Mouse (Mus musculus): ENCODE data around the gene Tanc1. TPM values are rescaled to one million over a fixed set of nuclear protein-coding genes. Genes with fewer than 3 reads are reported as not detected.
"Not testable (repeated sequence)": the region's sequence is repeated elsewhere in the genome, so short reads cannot be mapped to it uniquely, and the experiment has no call there.

The Tanc1 gene
- polyA plus RNA-seq, 1 experiment from 2014 or later, result 8.9 TPM

- Histone ChIP-seq H3K9ac (no peak overlapping the region), H3K9me3 (no peaks in the 10 kb centered on the region), H3K4me3 (no peak overlapping the region), H3K36me3 (peaks cover 12% of the 10 kb centered on the region; the same call in 1 of the 2 replicates), H3K27me3 (no peaks in the 10 kb centered on the region), H3K27ac (0 out of 2 replicates have a peak overlapping the region, but pooled peaks have one; percentile 44), H3K4me2 (no peak overlapping the region), H3K4me1 (replicated peaks) (peaks cover 25% of the 10 kb centered on the region)
- no peak for ATAC-seq (ENCODE audit: low FRiP score)
- WGBS, result 80% methylated on average over 11 of the region's 11 CpGs
Observed at GRCm38 (mm10) chr2:59841944-59842343, 230.1 kb downstream of the Tanc1 start.

DNA sequence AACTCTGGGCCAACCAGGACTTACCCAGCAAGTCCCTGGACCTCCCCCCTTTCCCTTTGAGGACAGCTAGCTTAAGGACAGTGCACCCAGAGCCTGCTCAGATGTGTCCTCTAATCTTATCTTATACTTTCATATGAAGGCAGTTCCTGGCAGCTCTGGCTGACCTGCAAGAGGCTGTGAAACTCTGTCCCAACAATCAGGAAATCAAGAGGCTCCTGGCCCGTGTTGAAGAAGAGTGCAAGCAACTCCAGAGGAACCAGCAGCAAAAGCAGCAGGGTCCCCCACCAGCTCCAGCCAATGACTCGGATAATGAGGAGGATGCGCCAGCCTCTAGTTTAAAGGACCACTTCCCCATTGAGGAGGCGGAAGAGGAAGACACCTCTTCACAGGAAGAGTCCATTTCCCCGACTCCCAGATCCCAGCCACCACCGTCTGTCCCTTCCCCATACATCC lies 230.7 kb downstream of the Tanc1 start:
- Histone ChIP-seq H3K4me2 (no peak overlapping the region), H3K4me1 (replicated peaks) (peaks cover 25% of the 10 kb centered on the region), H3K27me3 (no peaks in the 10 kb centered on the region), H3K9me3 (no peaks in the 10 kb centered on the region), H3K27ac (no peak overlapping the region; the same call in 1 of the 2 replicates), H3K4me3 (no peak overlapping the region), H3K36me3 (peaks cover 12% of the 10 kb centered on the region; the same call in 1 of the 2 replicates), H3K9ac (no peak overlapping the region)
- 77% methylated on average over 6 of the region's 6 CpGs for WGBS
- ATAC-seq (ENCODE audit: low FRiP score), result no peak

- no peak overlapping the region for H3K27ac ChIP-seq
- no peaks in the 10 kb centered on the region for H3K9me3 ChIP-seq
- H3K27me3 ChIP-seq, result no peaks in the 10 kb centered on the region
- no peak overlapping the region for H3K4me2 ChIP-seq
- H3K4me3 ChIP-seq, result no peak overlapping the region
- WGBS, result 81% methylated on average over 21 of the region's 21 CpGs
- peaks cover 12% of the 10 kb centered on the region; the same call in 1 of the 2 replicates for H3K36me3 ChIP-seq
- no peak overlapping the region for H3K9ac ChIP-seq
- peaks cover 25% of the 10 kb centered on the region for H3K4me1 ChIP-seq (replicated peaks)
- ATAC-seq (ENCODE audit: low FRiP score), result no peak
Observed at GRCm38 (mm10) chr2:59843156-59843555, 231.3 kb downstream of the Tanc1 start.

DNA sequence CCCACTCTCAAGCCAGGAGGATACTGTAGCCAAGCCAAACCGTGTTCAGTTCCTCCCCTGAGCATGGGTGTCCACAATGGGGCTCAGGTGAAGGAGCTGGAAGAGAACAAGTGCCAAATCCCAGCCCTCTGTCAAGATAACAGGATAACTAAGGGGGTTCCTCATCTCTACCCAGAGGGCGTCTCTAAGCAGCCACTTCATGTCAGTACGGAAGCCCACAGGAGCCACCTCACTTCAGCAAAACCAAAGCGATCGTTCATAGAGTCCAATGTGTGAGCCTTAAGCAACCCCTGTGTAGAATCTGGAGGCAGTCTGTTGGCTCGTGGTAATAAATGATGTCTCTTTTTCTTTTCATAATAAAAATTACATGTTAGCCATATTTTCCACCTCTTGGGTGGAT lies 232.0 kb downstream of the Tanc1 start:
- Histone ChIP-seq H3K27ac (no peak overlapping the region), H3K9ac (no peak overlapping the region), H3K4me2 (no peak overlapping the region), H3K4me3 (no peak overlapping the region), H3K27me3 (no peaks in the 10 kb centered on the region), H3K9me3 (no peaks in the 10 kb centered on the region), H3K4me1 (replicated peaks) (peaks cover 25% of the 10 kb centered on the region), H3K36me3 (peaks cover 12% of the 10 kb centered on the region; the same call in 1 of the 2 replicates)
- 94% methylated on average over 6 of the region's 6 CpGs for WGBS
- no peak for ATAC-seq (ENCODE audit: low FRiP score)

GRCm38 (mm10) chr2:59851885-59852284 lies 240.0 kb downstream of the Tanc1 start:
- 77% methylated on average over 5 of the region's 5 CpGs for WGBS
- ATAC-seq (ENCODE audit: low FRiP score); H3K4me2 ChIP-seq; H3K36me3 ChIP-seq; H3K4me3 ChIP-seq; H3K27me3 ChIP-seq; H3K9me3 ChIP-seq; H3K27ac ChIP-seq; H3K9ac ChIP-seq; H3K4me1 ChIP-seq (replicated peaks): not testable (repeated sequence)

GRCm38 (mm10) chr2:59852916-59853315 lies 241.1 kb downstream of the Tanc1 start:
- Histone ChIP-seq H3K27ac (no peak overlapping the region), H3K4me1 (replicated peaks) (no peaks in the 10 kb centered on the region), H3K9me3 (no peaks in the 10 kb centered on the region), H3K4me2 (no peak overlapping the region), H3K36me3 (0 out of 2 replicates have a peak, but pooled peaks cover 5% of the 10 kb centered on the region), H3K9ac (no peak overlapping the region), H3K27me3 (no peaks in the 10 kb centered on the region), H3K4me3 (no peak overlapping the region)
- WGBS, result 70% methylated on average over 11 of the region's 11 CpGs
- ATAC-seq (ENCODE audit: low FRiP score), result no peak

GRCm38 (mm10) chr2:59853543-59853942 lies 241.7 kb downstream of the Tanc1 start:
- H3K4me3 ChIP-seq, result no peak overlapping the region
- H3K9me3 ChIP-seq, result no peaks in the 10 kb centered on the region
- H3K4me2 ChIP-seq, result no peak overlapping the region
- H3K27ac ChIP-seq, result no peak overlapping the region
- H3K36me3 ChIP-seq, result 0 out of 2 replicates have a peak, but pooled peaks cover 5% of the 10 kb centered on the region
- 85% methylated on average over 10 of the region's 10 CpGs for WGBS
- no peaks in the 10 kb centered on the region for H3K4me1 ChIP-seq (replicated peaks)
- no peak for ATAC-seq (ENCODE audit: low FRiP score)
- H3K27me3 ChIP-seq, result no peaks in the 10 kb centered on the region
- no peak overlapping the region for H3K9ac ChIP-seq

DNA sequence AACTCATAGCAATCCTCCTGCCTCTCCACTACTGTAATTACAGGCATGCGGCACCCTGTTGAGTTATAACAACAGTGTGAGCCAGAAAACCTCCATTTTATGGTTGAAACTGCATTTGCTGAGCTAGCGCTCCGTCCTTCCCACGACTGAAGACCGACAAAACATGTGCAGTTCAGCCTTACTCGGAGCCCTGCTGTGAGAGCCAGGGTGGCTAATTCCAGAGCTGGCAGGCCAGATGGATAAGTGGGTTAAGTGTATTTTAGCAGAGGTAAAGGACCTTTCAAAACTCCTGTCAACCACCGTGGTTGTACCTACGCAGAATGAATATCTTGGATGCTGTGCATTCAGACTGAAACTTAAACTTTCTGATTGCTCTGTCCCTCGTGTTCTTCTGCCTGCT lies 242.5 kb downstream of the Tanc1 start:
- no peak for ATAC-seq (ENCODE audit: low FRiP score)
- Histone ChIP-seq H3K27ac (no peak overlapping the region), H3K9me3 (no peaks in the 10 kb centered on the region), H3K4me3 (no peak overlapping the region), H3K4me1 (replicated peaks) (no peaks in the 10 kb centered on the region), H3K9ac (no peak overlapping the region), H3K36me3 (0 out of 2 replicates have a peak, but pooled peaks cover 5% of the 10 kb centered on the region), H3K4me2 (no peak overlapping the region), H3K27me3 (no peaks in the 10 kb centered on the region)
- WGBS, result 70% methylated on average over 9 of the region's 9 CpGs

DNA sequence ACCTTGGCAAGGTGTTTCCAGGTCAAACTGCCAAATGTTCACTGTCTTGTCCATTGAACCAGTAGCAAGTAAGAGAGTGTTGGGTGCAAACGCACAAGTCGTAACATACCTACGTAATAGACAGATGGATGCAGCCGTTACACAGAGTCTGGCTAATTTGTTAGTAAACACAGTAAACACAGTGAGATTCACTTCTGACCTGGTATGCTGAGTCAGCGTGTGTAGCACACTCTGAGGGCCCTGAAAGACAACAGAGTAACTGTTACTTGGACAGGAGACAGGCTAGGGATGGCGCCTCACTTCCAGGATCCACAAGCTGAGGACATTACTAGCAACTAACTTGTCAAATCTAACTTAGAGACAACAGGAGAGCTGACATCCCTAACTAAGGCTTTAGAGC lies 250.8 kb downstream of the Tanc1 start:
- Histone ChIP-seq H3K9me3 (no peaks in the 10 kb centered on the region), H3K27me3 (no peaks in the 10 kb centered on the region), H3K27ac (no peak overlapping the region), H3K9ac (no peak overlapping the region), H3K4me2 (no peak overlapping the region), H3K36me3 (no peaks in the 10 kb centered on the region), H3K4me3 (no peak overlapping the region), H3K4me1 (replicated peaks) (no peaks in the 10 kb centered on the region)
- 92% methylated on average over 6 of the region's 6 CpGs for WGBS
- ATAC-seq (ENCODE audit: low FRiP score), result no peak

GRCm38 (mm10) chr2:59870526-59870925 lies 258.7 kb downstream of the Tanc1 start:
- Histone ChIP-seq H3K4me3 (no peak overlapping the region), H3K27ac (no peak overlapping the region), H3K4me1 (replicated peaks) (no peaks in the 10 kb centered on the region), H3K4me2 (no peak overlapping the region), H3K27me3 (no peaks in the 10 kb centered on the region), H3K9me3 (no peaks in the 10 kb centered on the region), H3K9ac (no peak overlapping the region), H3K36me3 (peaks cover 8% of the 10 kb centered on the region)
- no peak for ATAC-seq (ENCODE audit: low FRiP score)
- 91% methylated on average over 6 of the region's 6 CpGs for WGBS

DNA sequence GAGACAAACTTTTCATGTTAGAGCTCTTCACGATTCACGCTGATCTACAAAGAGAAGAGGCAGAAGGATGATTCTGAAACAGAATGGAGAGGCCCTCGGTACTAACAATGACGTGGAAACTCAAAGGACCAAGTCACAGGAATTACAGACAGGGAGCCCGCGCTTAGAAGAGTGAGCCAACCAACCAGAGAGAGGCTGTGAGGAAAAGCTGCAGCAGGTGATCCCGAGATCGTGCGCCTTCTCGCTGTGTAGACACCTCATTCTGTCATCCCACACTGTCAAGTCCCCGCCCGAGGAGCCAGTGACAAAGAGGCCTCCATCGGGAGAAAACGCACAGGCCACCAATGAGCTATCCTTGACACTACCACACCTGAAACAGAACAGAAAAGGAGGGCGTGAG lies 264.6 kb downstream of the Tanc1 start:
- Histone ChIP-seq H3K9me3 (peaks cover 5% of the 10 kb centered on the region; the same call in 1 of the 2 replicates), H3K4me2 (no peak overlapping the region), H3K4me1 (replicated peaks) (no peaks in the 10 kb centered on the region; the same call in 1 of the 2 replicates), H3K4me3 (no peak overlapping the region), H3K27ac (no peak overlapping the region), H3K9ac (no peak overlapping the region), H3K36me3 (peaks cover 8% of the 10 kb centered on the region), H3K27me3 (no peaks in the 10 kb centered on the region)
- 92% methylated on average over 15 of the region's 15 CpGs for WGBS
- no peak for ATAC-seq (ENCODE audit: low FRiP score)

DNA sequence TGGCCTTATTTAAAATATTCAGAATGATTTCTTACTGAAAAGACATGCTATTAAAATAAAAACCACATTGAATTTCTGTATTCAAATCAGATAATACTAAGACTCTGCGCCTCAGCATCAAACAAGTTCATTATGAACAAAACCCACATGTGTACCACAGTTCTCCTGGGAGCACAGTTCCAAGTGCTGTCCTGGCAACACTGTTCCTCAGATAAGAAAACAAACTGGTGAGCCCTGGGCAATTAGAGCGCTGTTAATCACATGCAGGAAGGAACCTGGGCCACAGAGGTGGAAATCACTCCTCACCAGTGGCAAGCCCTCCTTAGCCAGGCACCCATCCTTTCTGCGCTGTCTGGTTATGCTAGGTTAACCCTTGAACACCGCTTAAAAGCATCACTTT lies 265.5 kb downstream of the Tanc1 start:
- Histone ChIP-seq H3K4me2 (no peak overlapping the region), H3K4me3 (no peak overlapping the region), H3K4me1 (replicated peaks) (peaks cover 5% of the 10 kb centered on the region), H3K27ac (no peak overlapping the region), H3K9ac (no peak overlapping the region), H3K9me3 (peaks cover 5% of the 10 kb centered on the region; the same call in 1 of the 2 replicates), H3K36me3 (peaks cover under 1% of the 10 kb centered on the region; the same call in 1 of the 2 replicates), H3K27me3 (no peaks in the 10 kb centered on the region)
- 83% methylated on average over 4 of the region's 4 CpGs for WGBS
- ATAC-seq (ENCODE audit: low FRiP score), result no peak

DNA sequence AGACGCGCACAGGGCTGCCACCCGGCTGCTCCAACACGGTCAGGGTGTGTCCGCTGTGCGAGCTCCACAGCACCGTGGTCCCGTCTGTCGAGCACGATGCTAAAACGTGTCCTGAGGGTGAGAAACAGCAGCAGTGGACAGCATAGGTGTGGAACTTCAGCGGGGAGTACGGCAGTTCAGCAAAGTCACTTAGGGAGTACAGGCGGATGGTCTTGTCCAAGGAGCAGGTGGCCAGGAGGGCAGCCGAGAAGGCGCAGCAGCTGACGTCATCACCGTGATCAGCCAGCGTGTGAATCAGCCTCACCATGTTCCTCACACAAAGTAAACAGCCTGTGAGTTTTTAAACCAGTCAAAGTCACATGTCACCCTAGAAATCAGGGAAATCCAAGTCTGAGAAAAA lies 266.4 kb downstream of the Tanc1 start:
- 76% methylated on average over 19 of the region's 19 CpGs for WGBS
- Histone ChIP-seq H3K27ac (no peak overlapping the region), H3K4me1 (replicated peaks) (peaks cover 5% of the 10 kb centered on the region), H3K36me3 (no peaks in the 10 kb centered on the region), H3K4me2 (no peak overlapping the region), H3K9ac (no peak overlapping the region), H3K4me3 (no peak overlapping the region), H3K9me3 (peaks cover 5% of the 10 kb centered on the region; the same call in 1 of the 2 replicates), H3K27me3 (no peaks in the 10 kb centered on the region)
- no peak for ATAC-seq (ENCODE audit: low FRiP score)
